Mouse (Mus musculus): ENCODE measurements around the gene Tent5c. TPM values are rescaled to one million over a fixed set of nuclear protein-coding genes. Genes with fewer than 3 reads are reported as not detected.
A peak's percentile ranks its signal among the peaks of the same experiment; 100 is the strongest.

Tent5c gene
- polyA plus RNA-seq, 1 experiment from 2014 or later: 3.8 TPM

DNA sequence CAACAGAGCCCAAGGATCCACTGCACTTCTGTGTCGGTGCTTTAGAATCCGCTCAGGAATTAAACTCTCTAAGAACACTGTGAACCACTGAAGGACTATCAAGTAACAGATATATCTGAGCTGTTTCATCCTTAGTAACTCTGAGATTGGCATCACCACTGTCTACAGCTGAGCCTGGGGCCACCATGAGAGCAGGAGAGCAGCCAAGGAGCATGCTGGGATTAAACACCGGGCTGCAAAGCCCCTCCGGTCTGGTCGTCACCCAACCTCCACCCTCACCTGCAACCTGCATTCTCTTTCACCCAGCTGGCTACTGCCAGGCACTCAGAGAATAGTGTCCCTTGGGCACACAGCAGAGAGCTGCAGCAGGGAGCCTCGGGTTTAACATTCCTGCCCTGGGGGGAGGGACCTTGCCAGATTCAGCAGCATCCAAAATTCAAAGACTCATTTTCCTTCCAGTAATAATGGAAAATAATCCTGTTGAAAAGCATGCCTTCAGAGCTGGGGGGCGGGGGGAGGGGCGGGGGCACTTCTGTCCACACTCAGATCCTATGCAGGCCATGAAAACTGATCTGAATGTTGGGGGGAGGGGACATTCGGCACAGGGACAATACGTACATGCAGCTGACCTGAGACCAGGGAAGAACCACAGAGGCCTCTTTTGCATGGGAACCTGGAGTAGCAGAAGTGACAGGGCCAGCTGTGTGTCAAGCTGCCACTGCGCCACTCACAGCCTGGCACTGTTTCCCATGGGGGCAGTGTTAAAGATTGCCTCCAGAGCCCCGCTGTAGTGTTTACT is 25.8 kb downstream of the Tent5c start:
- Histone ChIP-seq H3K4me1 (replicated peaks; ENCODE audit: control insufficient read depth, insufficient read depth, low read length) (peaks cover 5% of the 10 kb centered on the region), H3K4me2 (ENCODE audit: low read depth, low read length, severe bottlenecking) (no peak overlapping the region), H3K27ac (ENCODE audit: low read depth, low read length) (no peak overlapping the region), H3K9ac (ENCODE audit: low read length) (no peak overlapping the region; the same call in 1 of the 2 replicates), H3K9me3 (ENCODE audit: control insufficient read depth, low read length) (no peaks in the 10 kb centered on the region), H3K27me3 (ENCODE audit: control insufficient read depth, insufficient read depth, low read length) (no peaks in the 10 kb centered on the region), H3K36me3 (ENCODE audit: control insufficient read depth, insufficient read depth, low read length) (no peaks in the 10 kb centered on the region), H3K4me3 (ENCODE audit: low read depth, low read length) (no peak overlapping the region)
- DNase-seq (ENCODE audit: low spot score): peak; percentile 52
- WGBS: 26% methylated on average over 12 of the region's 12 CpGs
- ATAC-seq (replicated peaks; ENCODE audit: low FRiP score): peak; percentile 54

GRCm38 (mm10) chr3:100462235-100463083 is 26.7 kb downstream of the Tent5c start:
- Histone ChIP-seq H3K27ac (ENCODE audit: low read depth, low read length) (no peak overlapping the region), H3K9me3 (ENCODE audit: control insufficient read depth, low read length) (no peaks in the 10 kb centered on the region), H3K4me1 (replicated peaks; ENCODE audit: control insufficient read depth, insufficient read depth, low read length) (peaks cover 5% of the 10 kb centered on the region), H3K4me2 (ENCODE audit: low read depth, low read length, severe bottlenecking) (no peak overlapping the region), H3K27me3 (ENCODE audit: control insufficient read depth, insufficient read depth, low read length) (no peaks in the 10 kb centered on the region), H3K4me3 (ENCODE audit: low read depth, low read length) (no peak overlapping the region), H3K36me3 (ENCODE audit: control insufficient read depth, insufficient read depth, low read length) (no peaks in the 10 kb centered on the region), H3K9ac (ENCODE audit: low read length) (no peak overlapping the region)
- DNase-seq (ENCODE audit: low spot score) (peak; percentile 54), ATAC-seq (replicated peaks; ENCODE audit: low FRiP score) (peak; percentile 71)
- WGBS: 46% methylated on average over 8 of the region's 8 CpGs

DNA sequence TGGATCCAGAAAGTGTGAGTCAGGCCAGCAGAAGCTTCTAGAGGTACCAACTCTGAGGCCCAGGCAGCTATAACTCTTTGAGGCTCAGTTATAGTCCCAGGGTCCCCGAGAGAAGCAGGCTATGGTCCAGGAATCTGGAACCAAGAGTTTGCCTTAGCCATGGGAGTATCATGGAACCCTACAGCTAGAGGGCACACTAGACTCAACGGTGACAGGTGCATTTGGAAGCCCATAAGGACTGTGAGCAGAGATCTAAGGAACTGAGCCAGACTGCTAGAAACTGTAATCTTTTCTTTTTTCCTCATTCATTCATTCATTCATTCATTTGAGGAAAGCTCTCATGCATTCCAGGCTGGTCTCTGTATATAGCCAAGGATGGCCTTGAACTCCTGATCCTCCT is 28.6 kb downstream of the Tent5c start:
- DNase-seq (ENCODE audit: low spot score) (no peak), ATAC-seq (replicated peaks; ENCODE audit: low FRiP score) (no peak)
- Histone ChIP-seq H3K36me3 (ENCODE audit: control insufficient read depth, insufficient read depth, low read length) (no peaks in the 10 kb centered on the region), H3K4me3 (ENCODE audit: low read depth, low read length) (no peak overlapping the region), H3K9me3 (ENCODE audit: control insufficient read depth, low read length) (no peaks in the 10 kb centered on the region), H3K4me1 (replicated peaks; ENCODE audit: control insufficient read depth, insufficient read depth, low read length) (peaks cover 5% of the 10 kb centered on the region), H3K27ac (ENCODE audit: low read depth, low read length) (no peak overlapping the region), H3K9ac (ENCODE audit: low read length) (no peak overlapping the region), H3K27me3 (ENCODE audit: control insufficient read depth, insufficient read depth, low read length) (no peaks in the 10 kb centered on the region), H3K4me2 (ENCODE audit: low read depth, low read length, severe bottlenecking) (no peak overlapping the region)
- WGBS: 88% methylated on average over 2 of the region's 2 CpGs

GRCm38 (mm10) chr3:100443798-100444500 is 45.2 kb downstream of the Tent5c start:
- ATAC-seq (replicated peaks; ENCODE audit: low FRiP score): no peak
- no peak for DNase-seq (ENCODE audit: low spot score)
- Histone ChIP-seq H3K9ac (ENCODE audit: low read length) (no peak overlapping the region), H3K27me3 (ENCODE audit: control insufficient read depth, insufficient read depth, low read length) (no peaks in the 10 kb centered on the region), H3K36me3 (ENCODE audit: control insufficient read depth, insufficient read depth, low read length) (no peaks in the 10 kb centered on the region), H3K9me3 (ENCODE audit: control insufficient read depth, low read length) (no peaks in the 10 kb centered on the region), H3K27ac (ENCODE audit: low read depth, low read length) (no peak overlapping the region), H3K4me1 (replicated peaks; ENCODE audit: control insufficient read depth, insufficient read depth, low read length) (no peaks in the 10 kb centered on the region), H3K4me2 (ENCODE audit: low read depth, low read length, severe bottlenecking) (no peak overlapping the region), H3K4me3 (ENCODE audit: low read depth, low read length) (no peak overlapping the region)
- WGBS: 95% methylated on average over 7 of the region's 7 CpGs

- Histone ChIP-seq H3K9ac (ENCODE audit: low read length) (no peak overlapping the region), H3K36me3 (ENCODE audit: control insufficient read depth, insufficient read depth, low read length) (no peaks in the 10 kb centered on the region), H3K4me1 (replicated peaks; ENCODE audit: control insufficient read depth, insufficient read depth, low read length) (no peaks in the 10 kb centered on the region), H3K27me3 (ENCODE audit: control insufficient read depth, insufficient read depth, low read length) (no peaks in the 10 kb centered on the region), H3K4me3 (ENCODE audit: low read depth, low read length) (no peak overlapping the region), H3K27ac (ENCODE audit: low read depth, low read length) (no peak overlapping the region), H3K4me2 (ENCODE audit: low read depth, low read length, severe bottlenecking) (no peak overlapping the region), H3K9me3 (ENCODE audit: control insufficient read depth, low read length) (no peaks in the 10 kb centered on the region)
- DNase-seq (ENCODE audit: low spot score) (no peak), ATAC-seq (replicated peaks; ENCODE audit: low FRiP score) (no peak)
- WGBS: 92% methylated on average over 6 of the region's 6 CpGs
These were observed 46.6 kb downstream of the Tent5c start for GRCm38 (mm10) chr3:100442499-100442898.

GRCm38 (mm10) chr3:100440754-100441153 is 48.4 kb downstream of the Tent5c start:
- H3K27ac ChIP-seq (ENCODE audit: low read depth, low read length): no peak overlapping the region
- 94% methylated on average over 4 of the region's 4 CpGs for WGBS
- no peaks in the 10 kb centered on the region for H3K27me3 ChIP-seq (ENCODE audit: control insufficient read depth, insufficient read depth, low read length)
- no peak overlapping the region for H3K9ac ChIP-seq (ENCODE audit: low read length)
- no peak overlapping the region for H3K4me3 ChIP-seq (ENCODE audit: low read depth, low read length)
- H3K9me3 ChIP-seq (ENCODE audit: control insufficient read depth, low read length): no peaks in the 10 kb centered on the region
- no peak overlapping the region for H3K4me2 ChIP-seq (ENCODE audit: low read depth, low read length, severe bottlenecking)
- H3K4me1 ChIP-seq (replicated peaks; ENCODE audit: control insufficient read depth, insufficient read depth, low read length): no peaks in the 10 kb centered on the region
- H3K36me3 ChIP-seq (ENCODE audit: control insufficient read depth, insufficient read depth, low read length): no peaks in the 10 kb centered on the region
- ATAC-seq (replicated peaks; ENCODE audit: low FRiP score): no peak
- DNase-seq (ENCODE audit: low spot score): no peak

GRCm38 (mm10) chr3:100440009-100440408 is 49.1 kb downstream of the Tent5c start:
- DNase-seq (ENCODE audit: low spot score): no peak
- no peak overlapping the region for H3K27ac ChIP-seq (ENCODE audit: low read depth, low read length)
- H3K4me3 ChIP-seq (ENCODE audit: low read depth, low read length): no peak overlapping the region
- WGBS: 87% methylated on average over 6 of the region's 6 CpGs
- no peaks in the 10 kb centered on the region for H3K36me3 ChIP-seq (ENCODE audit: control insufficient read depth, insufficient read depth, low read length)
- no peak for ATAC-seq (replicated peaks; ENCODE audit: low FRiP score)
- no peaks in the 10 kb centered on the region for H3K4me1 ChIP-seq (replicated peaks; ENCODE audit: control insufficient read depth, insufficient read depth, low read length)
- H3K9me3 ChIP-seq (ENCODE audit: control insufficient read depth, low read length): no peaks in the 10 kb centered on the region
- H3K27me3 ChIP-seq (ENCODE audit: control insufficient read depth, insufficient read depth, low read length): no peaks in the 10 kb centered on the region
- no peak overlapping the region for H3K4me2 ChIP-seq (ENCODE audit: low read depth, low read length, severe bottlenecking)
- H3K9ac ChIP-seq (ENCODE audit: low read length): no peak overlapping the region

GRCm38 (mm10) chr3:100439088-100439487 is 50.0 kb downstream of the Tent5c start:
- ATAC-seq (replicated peaks; ENCODE audit: low FRiP score) (no peak), DNase-seq (ENCODE audit: low spot score) (no peak)
- no peak overlapping the region for H3K4me2 ChIP-seq (ENCODE audit: low read depth, low read length, severe bottlenecking)
- H3K4me3 ChIP-seq (ENCODE audit: low read depth, low read length): no peak overlapping the region
- no peak overlapping the region for H3K27ac ChIP-seq (ENCODE audit: low read depth, low read length)
- no peaks in the 10 kb centered on the region for H3K9me3 ChIP-seq (ENCODE audit: control insufficient read depth, low read length)
- H3K9ac ChIP-seq (ENCODE audit: low read length): no peak overlapping the region
- H3K36me3 ChIP-seq (ENCODE audit: control insufficient read depth, insufficient read depth, low read length): no peaks in the 10 kb centered on the region
- no peaks in the 10 kb centered on the region for H3K4me1 ChIP-seq (replicated peaks; ENCODE audit: control insufficient read depth, insufficient read depth, low read length)
- no peaks in the 10 kb centered on the region for H3K27me3 ChIP-seq (ENCODE audit: control insufficient read depth, insufficient read depth, low read length)
- WGBS: 86% methylated on average over 3 of the region's 3 CpGs

Data from forebrain, embryonic 11.5 days (tissue).